9 mouse cellular contexts compared by ENCODE assay signal in the genomic region with DNA sequence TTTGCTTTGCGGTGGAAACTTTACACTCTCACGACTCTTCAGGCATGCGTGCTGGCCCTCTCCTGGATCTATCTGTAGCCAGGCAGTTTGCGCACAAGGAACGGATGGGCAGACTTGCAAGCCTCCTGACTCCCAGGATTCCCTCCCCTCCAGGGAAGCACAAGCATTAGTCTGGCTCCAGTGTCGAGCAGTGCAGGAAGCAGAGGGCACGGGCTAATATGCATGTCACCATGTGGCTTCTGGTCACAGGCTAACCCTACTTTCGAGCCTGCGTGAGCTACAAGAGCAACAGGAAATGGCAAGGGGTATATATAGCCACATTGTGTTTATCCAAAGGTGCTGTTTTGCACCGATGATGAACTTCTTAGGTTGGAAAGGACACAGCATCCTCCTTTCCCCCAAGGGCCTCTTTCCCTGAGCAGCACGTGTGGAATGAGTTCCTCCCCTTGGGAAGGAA. TPM values are rescaled to one million over a fixed set of nuclear protein-coding genes. Genes with fewer than 3 reads are reported as not detected.
DNase-seq lines count a peak whose midpoint lies in the region; ATAC-seq lines count a peak whose summit lies in the region.
"Had no signal": no experiment of that assay in that cellular context is flagged by ENCODE, and none has a peak within 500 bp of the region (broad histone marks: within the 10 kb centered on the region; RNA-seq: fewer than 3 reads in every experiment).

No protein-coding gene starts in this region.

- H3K4me3 ChIP-seq in lung, embryonic 15.5 days, result no peak overlapping the region
- H3K4me3 ChIP-seq in intestine, embryonic 15.5 days (replicated peaks), result no peak overlapping the region
- no peak overlapping the region for H3K4me3 ChIP-seq in macrophage (ENCODE audit: inconsistent target)
- H3K4me3 ChIP-seq: neural tube, embryonic 12.5 days had no signal

- DNase-seq in lung, postnatal 25 days (ENCODE audit: low spot score), result no peak
- peak; percentile 30 for DNase-seq in adrenal gland, postnatal 25 days
- no peak for DNase-seq in frontal cortex, postnatal 25 days (ENCODE audit: low spot score in 2 of 2)
- no peak for DNase-seq in left cerebral cortex, postnatal 25 days (ENCODE audit: low spot score in 2 of 2)
- DNase-seq in cerebellum, adult 11 months, result no peak

- peaks cover 50% of the 10 kb centered on the region for H3K4me1 ChIP-seq in lung, embryonic 15.5 days
- peaks cover 16% of the 10 kb centered on the region for H3K4me1 ChIP-seq in intestine, embryonic 15.5 days (replicated peaks)
- H3K4me1 ChIP-seq: neural tube, embryonic 12.5 days had no signal

- peak overlapping the region; percentile 61 for H3K27ac ChIP-seq in lung, embryonic 15.5 days
- peak overlapping the region; percentile 40; the same call in 1 of the 2 replicates for H3K27ac ChIP-seq in intestine, embryonic 15.5 days
- peak overlapping the region; percentile 98 for H3K27ac ChIP-seq in macrophage
- H3K27ac ChIP-seq: neural tube, embryonic 12.5 days had no signal

- H3K4me2 ChIP-seq in lung, embryonic 15.5 days, result no peak overlapping the region
- H3K4me2 ChIP-seq in intestine, embryonic 15.5 days (replicated peaks), result no peak overlapping the region
- H3K4me2 ChIP-seq: neural tube, embryonic 12.5 days had no signal

- peaks cover 82% of the 10 kb centered on the region for H3K79me2 ChIP-seq in macrophage (ENCODE audit: inconsistent target)

- H3K27me3 ChIP-seq in lung, embryonic 15.5 days, result no peaks in the 10 kb centered on the region
- no peaks in the 10 kb centered on the region for H3K27me3 ChIP-seq in intestine, embryonic 15.5 days (replicated peaks)
- H3K27me3 ChIP-seq: neural tube, embryonic 12.5 days had no signal

- intact Hi-C loops in left cerebral cortex, postnatal 25 days (cut with DNase I), result no loop called here

- H3K36me3 ChIP-seq in lung, embryonic 15.5 days, result no peaks in the 10 kb centered on the region
- H3K36me3 ChIP-seq in intestine, embryonic 15.5 days, result no peaks in the 10 kb centered on the region
- H3K36me3 ChIP-seq in macrophage (ENCODE audit: inconsistent target), result no peaks in the 10 kb centered on the region
- H3K36me3 ChIP-seq: neural tube, embryonic 12.5 days had no signal

- ATAC-seq in lung, embryonic 15.5 days (ENCODE audit: borderline replicate concordance, extremely low read depth, low FRiP score, low TSS enrichment), result peak; percentile 55
- no peak for ATAC-seq in intestine, embryonic 15.5 days

- H3K9me3 ChIP-seq in lung, embryonic 15.5 days, result no peaks in the 10 kb centered on the region
- H3K9me3 ChIP-seq in intestine, embryonic 15.5 days, result no peaks in the 10 kb centered on the region
- H3K9me3 ChIP-seq: neural tube, embryonic 12.5 days had no signal

- WGBS in lung, embryonic 15.5 days, result 37% methylated on average over 11 of the region's 11 CpGs
- 41% methylated on average over 11 of the region's 11 CpGs for WGBS in intestine, embryonic 15.5 days
- 43% methylated on average over 11 of the region's 11 CpGs for WGBS in macrophage (ENCODE audit: missing documents)

- no peak overlapping the region for H3K9ac ChIP-seq in lung, embryonic 15.5 days
- no peak overlapping the region for H3K9ac ChIP-seq in intestine, embryonic 15.5 days
- H3K9ac ChIP-seq: neural tube, embryonic 12.5 days had no signal

RNA-seq across cellular contexts. Expression of a gene that starts 38.6 kb away (rescaled TPM):
- polyA plus RNA-seq in lung, embryonic 15.5 days (2015; fragmentation: Nextera tagmentation; extraction: Ambion mirVana), result 34.4 and 35.2 TPM in 2 replicates
- total RNA-seq in adrenal gland, postnatal 25 days (2021), result 11.6 and 15.8 TPM in 2 replicates
- 12.6 and 14.4 TPM in 2 replicates for polyA plus RNA-seq in intestine, embryonic 15.5 days (2015; fragmentation: Nextera tagmentation; extraction: Ambion mirVana)
- 100 to 1,000 TPM in 9 of 26 experiments, 10 to 100 TPM in 17; 21.1 to 160 (median 95.3) TPM for total RNA-seq in macrophage (2018; cell fraction: chromatin; rRNA removed)
- total RNA-seq in macrophage (2018; cell fraction: cytosol; rRNA removed), result 100 to 1,000 TPM in 2 of 26 experiments, 10 to 100 TPM in 24; 44.1 to 110 (median 89.3) TPM
- total RNA-seq in macrophage (2018; cell fraction: nucleus; rRNA removed), result 100 to 1,000 TPM in 6 of 26 experiments, 10 to 100 TPM in 20; 26.3 to 141 (median 83.7) TPM
- polyA plus RNA-seq in macrophage (2018), result 47.2 to 90.9 TPM (median 59.7 TPM) in 3 replicates
- total RNA-seq in left cerebral cortex, postnatal 25 days (2021), result 1 to 10 TPM; 5.3 to 6.0 TPM

Comparison
In these comparisons a context has a peak if more than half of its experiments do, and no peak if none do; other contexts are left out.
1. H3K27ac ChIP-seq: peak in every context shown above with its lines; median percentile 98 in macrophage; 61 in lung, embryonic 15.5 days; 40 in intestine, embryonic 15.5 days.